Mouse (Mus musculus) ES-E14 (cell line): ENCODE data around the gene Tiam1. TPM values are rescaled to one million over a fixed set of nuclear protein-coding genes. Genes with fewer than 3 reads are reported as not detected.

Experiments used
- DNase-seq: peaks from one replicate; pipeline ENCODE4 v3.0.0-alpha.2; 2013; ENCODE audit warnings: low read depth, low spot score
- H3K27ac ChIP-seq: 2 replicates; pipeline ENCODE4 v1.5.1; 2012; ENCODE audit warnings: low read depth, mild to moderate bottlenecking, low read length, moderate library complexity, mixed read lengths; ENCODE audit not compliant: poor library complexity, insufficient read depth, severe bottlenecking
- H3K36me3 ChIP-seq: 2 replicates; pipeline ENCODE4 v1.6.1; 2012; ENCODE audit warnings: mild to moderate bottlenecking, low read length, moderate library complexity, mixed read lengths; ENCODE audit not compliant: control insufficient read depth, poor library complexity, insufficient read depth, severe bottlenecking
- H3K4me1 ChIP-seq, 2 experiments: fragments of 150-350 bp in 1 of 2; sonication (generic) in 1 of 2; 2 replicates each; pipeline ENCODE4 v1.6.1; 2012; ENCODE audit warnings: low read length in 2 of 2, mild to moderate bottlenecking in 1 of 2, mixed read lengths in 1 of 2; ENCODE audit not compliant: control insufficient read depth in 2 of 2, insufficient read depth in 2 of 2, poor library complexity in 1 of 2
- H3K4me3 ChIP-seq, 2 experiments: fragments of 150-350 bp in 1 of 2; sonication (generic) in 1 of 2; 2 replicates each; pipeline ENCODE4 v1.5.1; 2012; ENCODE audit warnings: low read length in 2 of 2, low read depth in 1 of 2, mild to moderate bottlenecking in 1 of 2, mixed read lengths in 1 of 2; ENCODE audit not compliant: insufficient read depth in 1 of 2, poor library complexity in 1 of 2, severe bottlenecking in 1 of 2
- H3K9ac ChIP-seq: 2 replicates; pipeline ENCODE4 v1.6.1; 2012; ENCODE audit warnings: low read depth, mild to moderate bottlenecking, low read length, mixed read lengths; ENCODE audit not compliant: poor library complexity, insufficient read depth, severe bottlenecking
- H3K9me3 ChIP-seq: fragments of 150-350 bp; sonication (generic); 2 replicates; pipeline ENCODE4 v1.6.1; 2012; ENCODE audit warnings: low read depth, mild to moderate bottlenecking, low read length; ENCODE audit not compliant: control insufficient read depth, insufficient read depth
- CHD2 ChIP-seq: IDR thresholded peaks from 2 replicates; pipeline ENCODE4 v1.6.1; 2014; ENCODE audit warnings: mild to moderate bottlenecking, low read depth, low read length, inconsistent platforms
- HCFC1 ChIP-seq: IDR thresholded peaks from 2 replicates; pipeline ENCODE4 v1.6.1; 2012; ENCODE audit warnings: low read length, inconsistent platforms, borderline replicate concordance; ENCODE audit not compliant: insufficient read depth
- MAFK ChIP-seq: IDR thresholded peaks from 2 replicates; pipeline ENCODE4 v1.6.1; 2014; ENCODE audit warnings: mild to moderate bottlenecking, low read depth, low read length, inconsistent platforms; ENCODE audit not compliant: insufficient read depth
- ZC3H11A ChIP-seq: IDR thresholded peaks from 2 replicates; pipeline ENCODE4 v1.6.1; 2012; ENCODE audit warnings: low read depth, mild to moderate bottlenecking, inconsistent platforms, low read length, borderline replicate concordance
- ZNF384 ChIP-seq: IDR thresholded peaks from 2 replicates; pipeline ENCODE4 v1.6.1; 2012; ENCODE audit warnings: low read depth, low read length, inconsistent platforms
- in situ Hi-C, 2 experiments: fragments of 600-800 bp; cut with MboI; formaldehyde crosslinking; loops; one replicate each; pipeline ENCODE4 v1.15.1; 2025; ENCODE audit warnings: low sequenced_read_pairs in 2 of 2, inconsistent platforms in 1 of 2; ENCODE audit not compliant: unreplicated experiment in 2 of 2
- total RNA-seq: library from RNA; depleted of rRNA; stranded (reverse); fragments of 300-350 nt; gene quantifications from 2 replicates; pipeline ENCODE4 v1.2.3, GENCODE M21; 2012

The Tiam1 gene
- total RNA-seq, 1 experiment: 15.7 TPM

GRCm38 (mm10) chr16:89872011-89872942 is 271.3 kb downstream of the Tiam1 start:
- Histone ChIP-seq H3K4me3 (no peak overlapping the region), H3K4me1 (peaks cover 0 to 6% of the 10 kb centered on the region in 2 experiments; a peak in 1 of 4 replicates), H3K9ac (no peak overlapping the region), H3K9me3 (no peaks in the 10 kb centered on the region), H3K36me3 (peaks cover 2% of the 10 kb centered on the region; the same call in 1 of the 2 replicates), H3K27ac (no peak overlapping the region)
- no peak for TF ChIP-seq ZC3H11A
- TF ChIP-seq ZNF384: no peak
- no peak for TF ChIP-seq HCFC1
- no peak for TF ChIP-seq CHD2
- no peak for TF ChIP-seq MAFK
- DNase-seq: no peak
- in situ Hi-C loops: no loop called here

- no peak overlapping the region for H3K9ac ChIP-seq
- no peak overlapping the region for H3K27ac ChIP-seq
- TF ChIP-seq ZC3H11A (no peak), HCFC1 (no peak), ZNF384 (no peak), MAFK (no peak), CHD2 (no peak)
- H3K9me3 ChIP-seq: no peaks in the 10 kb centered on the region
- in situ Hi-C loops: no loop called here
- H3K4me1 ChIP-seq: peaks cover 0 to 7% of the 10 kb centered on the region in 2 experiments; a peak in 1 of 4 replicates
- H3K36me3 ChIP-seq: peaks cover 2% of the 10 kb centered on the region; the same call in 1 of the 2 replicates
- no peak for DNase-seq
- H3K4me3 ChIP-seq: no peak overlapping the region
These were observed 272.2 kb downstream of the Tiam1 start for GRCm38 (mm10) chr16:89871382-89871781.

GRCm38 (mm10) chr16:89870059-89870458 is 273.5 kb downstream of the Tiam1 start:
- no peak for DNase-seq
- no peak overlapping the region for H3K27ac ChIP-seq
- in situ Hi-C loops: no loop called here
- TF ChIP-seq ZC3H11A: no peak
- H3K4me1 ChIP-seq: peaks cover 2 to 10% of the 10 kb centered on the region in 2 experiments; a peak in 2 of 4 replicates
- peaks cover 2% of the 10 kb centered on the region; the same call in 1 of the 2 replicates for H3K36me3 ChIP-seq
- H3K4me3 ChIP-seq: no peak overlapping the region
- no peaks in the 10 kb centered on the region for H3K9me3 ChIP-seq
- no peak overlapping the region for H3K9ac ChIP-seq

- Histone ChIP-seq H3K4me1 (peaks cover 7 to 10% of the 10 kb centered on the region in 2 experiments; a peak in 3 of 4 replicates), H3K4me3 (no peak overlapping the region), H3K9ac (no peak overlapping the region), H3K9me3 (no peaks in the 10 kb centered on the region), H3K36me3 (peaks cover 2% of the 10 kb centered on the region; the same call in 1 of the 2 replicates), H3K27ac (no peak overlapping the region)
- no peak for DNase-seq
- in situ Hi-C loops: no loop called here
- TF ChIP-seq CHD2: no peak
- no peak for TF ChIP-seq MAFK
These were observed 275.1 kb downstream of the Tiam1 start for GRCm38 (mm10) chr16:89868502-89868901.
